ENCODE assay signal across 14 mouse cellular contexts in the genomic region with DNA sequence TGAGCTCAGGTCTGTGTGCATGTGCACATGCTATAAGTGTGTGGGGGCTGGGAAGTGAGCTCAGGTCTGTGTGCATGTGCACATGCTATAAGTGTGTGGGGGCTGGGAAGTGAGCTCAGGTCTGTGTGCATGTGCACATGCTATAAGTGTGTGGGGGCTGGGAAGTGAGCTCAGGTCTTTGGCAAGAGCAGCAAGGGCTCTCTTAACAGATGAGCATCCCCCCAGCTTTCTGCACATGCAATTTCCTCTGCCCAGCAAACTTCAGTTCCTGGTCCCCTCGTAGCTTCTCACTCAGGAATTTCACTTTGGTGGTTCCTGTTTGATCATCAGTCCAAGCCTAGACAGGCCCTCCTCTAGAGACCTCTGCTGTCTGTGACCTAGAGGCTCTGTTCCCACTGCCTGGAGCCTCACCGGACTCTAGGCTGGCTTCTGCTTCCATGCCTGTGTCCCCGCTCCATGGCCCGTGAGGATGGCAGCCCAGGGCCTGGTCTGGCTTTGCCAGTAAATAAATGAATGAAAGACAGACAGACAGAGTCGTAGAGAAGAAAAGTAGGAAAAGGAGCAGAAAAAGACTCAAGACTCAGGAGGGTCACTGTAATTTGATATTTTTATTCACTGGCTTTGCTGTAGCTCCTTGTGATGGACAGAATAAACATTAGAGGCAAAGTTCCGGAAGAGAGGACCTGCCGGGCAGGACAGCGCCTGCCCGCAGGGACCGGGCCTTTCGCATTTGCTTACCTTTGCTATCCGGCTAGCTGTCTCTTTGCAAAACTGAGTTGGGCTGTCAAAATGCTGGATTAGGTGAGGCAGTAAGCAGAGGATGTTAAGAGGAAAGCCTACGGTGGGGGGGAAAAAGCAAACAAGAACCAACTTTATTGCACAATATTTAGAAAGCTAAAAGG. TPM values are rescaled to one million over a fixed set of nuclear protein-coding genes. Genes with fewer than 3 reads are reported as not detected.
"Had no signal": no experiment of that assay in that cellular context is flagged by ENCODE, and none has a peak within 500 bp of the region (broad histone marks: within the 10 kb centered on the region; RNA-seq: fewer than 3 reads in every experiment).

No protein-coding gene starts in this region.

- H3K4me3 ChIP-seq: left cerebral cortex, adult 2 months; liver, embryonic 15.5 days; lung, embryonic 15.5 days; midbrain, embryonic 13.5 days; stomach, embryonic 15.5 days had no signal

- H3K9me3 ChIP-seq: liver, embryonic 15.5 days; lung, embryonic 15.5 days; midbrain, embryonic 13.5 days; stomach, embryonic 15.5 days had no signal

- H3K4me2 ChIP-seq: liver, embryonic 15.5 days; lung, embryonic 15.5 days; midbrain, embryonic 13.5 days; stomach, embryonic 15.5 days had no signal

- H3K27me3 ChIP-seq: liver, embryonic 15.5 days; lung, embryonic 15.5 days; midbrain, embryonic 13.5 days; stomach, embryonic 15.5 days had no signal

- H3K9ac ChIP-seq: liver, embryonic 15.5 days; lung, embryonic 15.5 days; midbrain, embryonic 13.5 days; stomach, embryonic 15.5 days had no signal

- ATAC-seq: intestine, embryonic 16.5 days; midbrain, embryonic 13.5 days had no signal

- H3K4me1 ChIP-seq: liver, embryonic 15.5 days; lung, embryonic 15.5 days; stomach, embryonic 15.5 days had no signal

- H3K27ac ChIP-seq: left cerebral cortex, adult 2 months; liver, embryonic 15.5 days; lung, embryonic 15.5 days; macrophage; midbrain, embryonic 13.5 days; stomach, embryonic 15.5 days had no signal

- DNase-seq: kidney, adult 9 months; liver; lung, postnatal 14 days; right cerebral cortex, postnatal 14 days; thymus, adult 2 months; thymus, postnatal 36 days had no signal

RNA-seq across cellular contexts. Expression of a gene that starts 57.3 kb away (rescaled TPM):
- polyA plus RNA-seq: macrophage; spleen, adult 2 months had no signal
